Mouse (Mus musculus) subcutaneous adipose tissue, adult 2 months (tissue): ENCODE measurements around the gene Flrt2. TPM values are rescaled to one million over a fixed set of nuclear protein-coding genes. Genes with fewer than 3 reads are reported as not detected.

Experiments used
- polyA plus RNA-seq: library from polyadenylated mRNA; depleted of rRNA; stranded (reverse); fragments of >200 nt; gene quantifications from 2 replicates; pipeline ENCODE4 v1.2.3, GENCODE M21; 2012; ENCODE audit warnings: low replicate concordance; rRNA removed

The Flrt2 gene
- polyA plus RNA-seq, result 4.7 and 16.2 TPM in 2 replicates

DNA sequence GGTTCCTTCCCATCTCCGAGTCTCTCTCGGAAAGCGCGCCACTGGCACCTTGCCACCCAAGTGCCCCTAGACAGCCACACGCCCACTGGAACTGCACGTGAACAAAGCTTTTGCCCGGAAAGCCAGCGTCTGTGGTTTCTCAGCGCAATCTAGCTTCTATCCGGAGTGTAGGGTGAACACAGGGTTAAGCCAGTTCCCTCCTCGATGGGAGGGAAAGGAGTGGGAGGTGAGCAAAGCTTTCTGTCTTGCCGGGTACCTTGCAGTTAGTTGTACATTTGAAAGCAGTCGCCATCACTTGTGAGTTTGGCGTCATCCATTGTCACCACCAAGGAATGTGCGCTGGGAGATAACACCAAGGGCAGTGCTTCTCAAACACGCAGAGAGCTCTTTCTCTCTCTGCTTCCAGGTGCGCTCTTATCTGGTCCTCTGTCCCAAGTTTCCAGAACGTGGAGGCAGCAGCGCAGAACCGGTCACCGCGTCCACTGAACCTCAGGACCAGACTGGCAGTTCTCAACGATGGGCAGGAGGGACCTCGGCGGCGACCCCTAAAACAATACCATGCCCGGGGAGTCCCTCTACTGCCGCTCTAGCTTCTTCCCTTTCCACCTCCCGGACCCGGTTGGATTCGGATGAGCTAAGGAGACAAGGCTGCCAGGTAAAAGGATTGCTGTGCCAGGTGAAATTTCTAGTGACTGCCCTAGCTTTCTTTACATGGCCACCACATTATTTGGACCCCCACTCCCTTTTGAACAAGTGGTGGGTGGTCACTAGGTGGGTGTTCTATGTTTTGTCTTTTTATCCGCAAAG, at the start of gene Flrt2:
Flrt2 (plus strand) TSS at position 266 of the 807 bp plus-strand sequence.

